Mouse (Mus musculus): ENCODE results near the gene Rnf145. TPM values are rescaled to one million over a fixed set of nuclear protein-coding genes. Genes with fewer than 3 reads are reported as not detected.
"Not testable (repeated sequence)": the region's sequence is repeated elsewhere in the genome, so short reads cannot be mapped to it uniquely, and the experiment has no call there.

Rnf145 gene
- polyA plus RNA-seq, 1 experiment from 2014 or later = 30.5 TPM

DNA sequence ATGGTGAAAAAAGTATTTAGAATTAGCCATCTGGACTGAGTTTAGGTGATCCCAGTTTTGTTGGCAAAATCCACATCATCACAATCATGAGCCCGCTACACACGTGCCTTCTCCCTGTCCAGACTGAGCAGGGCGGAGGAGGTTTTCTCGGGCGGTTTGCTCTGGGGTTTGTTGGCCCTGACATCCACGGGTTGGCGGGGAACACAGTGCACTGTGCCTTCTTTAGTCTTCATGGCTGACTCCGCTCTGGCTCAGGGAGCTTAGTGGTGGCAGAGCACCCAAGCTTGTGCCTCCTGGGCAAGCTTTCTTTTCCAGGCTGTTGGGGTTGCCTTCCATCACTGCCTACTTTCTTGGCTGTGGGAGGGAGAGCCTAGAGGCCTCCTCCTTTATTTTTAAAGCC lies 41.6 kb downstream of the Rnf145 start:
- no peaks in the 10 kb centered on the region for H3K4me1 ChIP-seq (replicated peaks; ENCODE audit: control insufficient read depth, insufficient read depth)
- 86% methylated on average over 8 of the region's 8 CpGs for WGBS
- H3K27me3 ChIP-seq (ENCODE audit: control insufficient read depth, insufficient read depth, low read length) = no peaks in the 10 kb centered on the region
- ATAC-seq (ENCODE audit: low FRiP score, low TSS enrichment) (no peak), DNase-seq (ENCODE audit: low spot score) (no peak)
- no peak overlapping the region for H3K27ac ChIP-seq (replicated peaks)
- TF ChIP-seq CTCF (IDR thresholded peaks at IDR 0.05; ENCODE audit: low read depth) = no peak
- TF ChIP-seq EP300 (optimal IDR thresholded peaks at IDR 0.05) = no peak
- no peak overlapping the region for H3K4me3 ChIP-seq (ENCODE audit: low read depth, low read length)
- H3K9ac ChIP-seq (ENCODE audit: low read length) = no peak overlapping the region
- H3K36me3 ChIP-seq (ENCODE audit: control insufficient read depth, insufficient read depth, low read length) = peaks cover 34% of the 10 kb centered on the region
- H3K4me2 ChIP-seq (replicated peaks; ENCODE audit: low read depth) = no peak overlapping the region
- no peaks in the 10 kb centered on the region for H3K9me3 ChIP-seq (ENCODE audit: control insufficient read depth, low read length)

DNA sequence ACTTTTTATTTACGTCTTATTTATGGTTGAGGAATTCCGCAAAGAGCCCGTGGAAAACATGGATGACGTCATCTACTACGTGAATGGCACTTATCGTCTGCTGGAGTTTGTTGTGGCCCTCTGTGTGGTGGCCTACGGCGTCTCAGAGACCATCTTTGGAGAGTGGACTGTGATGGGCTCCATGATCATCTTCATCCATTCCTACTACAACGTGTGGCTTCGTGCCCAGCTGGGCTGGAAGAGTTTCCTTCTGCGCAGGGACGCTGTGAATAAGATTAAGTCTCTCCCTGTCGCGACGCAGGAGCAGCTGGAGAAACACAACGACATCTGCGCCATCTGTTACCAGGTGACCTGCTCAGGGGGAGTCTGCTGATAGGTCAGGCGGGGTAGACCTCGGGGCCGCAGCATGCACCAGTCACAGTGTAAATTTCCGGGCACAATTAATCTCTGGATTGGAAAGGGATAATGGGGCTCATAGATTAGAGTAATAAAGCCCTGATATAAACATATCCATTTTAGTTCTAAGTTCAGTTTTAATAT lies 42.8 kb downstream of the Rnf145 start:
- Histone ChIP-seq H3K36me3 (ENCODE audit: control insufficient read depth, insufficient read depth, low read length) (peaks cover 34% of the 10 kb centered on the region), H3K9ac (ENCODE audit: low read length) (no peak overlapping the region), H3K4me1 (replicated peaks; ENCODE audit: control insufficient read depth, insufficient read depth) (no peaks in the 10 kb centered on the region), H3K4me3 (ENCODE audit: low read depth, low read length) (no peak overlapping the region), H3K4me2 (replicated peaks; ENCODE audit: low read depth) (no peak overlapping the region), H3K9me3 (ENCODE audit: control insufficient read depth, low read length) (no peaks in the 10 kb centered on the region), H3K27ac (replicated peaks) (no peak overlapping the region), H3K27me3 (ENCODE audit: control insufficient read depth, insufficient read depth, low read length) (no peaks in the 10 kb centered on the region)
- DNase-seq (ENCODE audit: low spot score) (no peak), ATAC-seq (ENCODE audit: low FRiP score, low TSS enrichment) (no peak)
- 79% methylated on average over 21 of the region's 21 CpGs for WGBS
- TF ChIP-seq EP300 (optimal IDR thresholded peaks at IDR 0.05) = no peak
- TF ChIP-seq CTCF (IDR thresholded peaks at IDR 0.05; ENCODE audit: low read depth) = no peak

DNA sequence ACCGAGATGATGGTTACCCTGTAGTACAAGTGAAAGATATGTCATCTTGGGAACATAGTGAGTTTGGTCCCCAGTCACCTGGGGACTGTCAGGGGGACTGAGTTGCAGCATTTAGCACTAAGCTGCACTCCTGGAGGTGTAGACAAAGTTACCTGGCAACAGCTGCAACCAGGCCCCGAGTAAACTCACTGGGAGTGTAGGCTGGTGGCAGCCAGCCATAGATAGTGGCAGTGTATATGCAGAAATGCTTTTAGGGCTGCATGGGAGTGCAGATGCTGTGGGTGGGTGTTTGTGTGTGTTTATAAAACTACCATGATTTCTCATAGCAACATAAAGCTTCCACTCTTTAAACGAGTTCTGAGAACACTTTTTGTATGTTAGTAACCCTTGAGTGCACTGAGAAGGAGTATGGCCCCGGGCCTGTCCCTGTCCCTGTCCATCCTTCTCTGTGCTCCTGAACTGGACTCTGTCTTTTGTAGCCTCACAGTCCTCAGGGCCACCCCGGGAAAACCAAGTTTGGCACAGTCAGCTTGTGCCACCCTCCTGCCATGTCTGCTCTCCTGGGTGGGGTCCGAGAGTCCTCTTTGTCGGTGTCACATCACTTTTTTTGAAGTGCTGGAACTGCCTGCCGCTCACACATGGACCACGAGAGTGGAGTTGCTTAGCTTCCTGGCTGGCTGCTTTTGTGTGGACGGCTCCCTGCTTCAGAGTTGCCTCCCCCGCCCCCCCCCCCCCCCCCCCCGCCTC lies 43.8 kb downstream of the Rnf145 start:
- DNase-seq (ENCODE audit: low spot score) = no peak
- Histone ChIP-seq H3K27me3 (ENCODE audit: control insufficient read depth, insufficient read depth, low read length) (no peaks in the 10 kb centered on the region), H3K9ac (ENCODE audit: low read length) (no peak overlapping the region), H3K27ac (replicated peaks) (no peak overlapping the region; the same call in 1 of the 2 replicates), H3K4me2 (replicated peaks; ENCODE audit: low read depth) (no peak overlapping the region), H3K36me3 (ENCODE audit: control insufficient read depth, insufficient read depth, low read length) (peaks cover 28% of the 10 kb centered on the region), H3K4me3 (ENCODE audit: low read depth, low read length) (no peak overlapping the region), H3K4me1 (replicated peaks; ENCODE audit: control insufficient read depth, insufficient read depth) (no peaks in the 10 kb centered on the region), H3K9me3 (ENCODE audit: control insufficient read depth, low read length) (no peaks in the 10 kb centered on the region)
- 59% methylated on average over 10 of the region's 12 CpGs for WGBS
- 0 out of 2 replicates have a peak, but pooled peaks have one; percentile 8 for ATAC-seq (ENCODE audit: low FRiP score, low TSS enrichment)
- TF ChIP-seq EP300 (optimal IDR thresholded peaks at IDR 0.05) (no peak), CTCF (IDR thresholded peaks at IDR 0.05; ENCODE audit: low read depth) (no peak)

DNA sequence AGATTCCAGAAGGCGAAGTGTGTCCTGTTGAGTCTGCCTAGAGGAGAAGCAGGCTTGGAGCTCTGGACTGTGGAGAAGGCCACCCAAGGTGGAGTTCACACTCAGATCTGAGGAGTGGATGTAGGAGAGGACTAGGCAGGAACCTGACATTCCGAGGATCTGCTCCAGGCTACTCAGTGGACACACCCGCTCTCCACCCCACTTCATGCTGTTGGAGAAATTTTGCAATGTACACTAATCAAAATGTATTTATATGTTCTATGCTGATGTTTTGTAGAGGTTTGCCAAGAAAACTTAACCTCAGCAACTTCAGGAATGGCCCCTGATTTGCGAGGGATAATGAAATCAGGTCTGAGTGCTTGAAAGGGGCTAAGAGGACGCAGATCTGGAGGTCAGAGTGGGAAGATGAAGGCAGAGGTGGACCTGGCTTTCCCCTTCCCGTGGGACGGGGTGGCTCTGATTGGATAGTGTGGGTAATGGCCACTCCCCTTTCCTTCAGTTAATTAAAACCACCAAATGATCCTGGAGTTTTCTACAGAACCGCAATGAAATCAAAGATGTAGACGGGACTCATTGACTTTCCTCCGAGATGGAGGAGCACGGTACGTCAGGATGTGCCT lies 45.6 kb downstream of the Rnf145 start:
- no peak overlapping the region for H3K4me2 ChIP-seq (replicated peaks; ENCODE audit: low read depth)
- no peak overlapping the region for H3K9ac ChIP-seq (ENCODE audit: low read length)
- peaks cover 27% of the 10 kb centered on the region for H3K36me3 ChIP-seq (ENCODE audit: control insufficient read depth, insufficient read depth, low read length)
- no peaks in the 10 kb centered on the region for H3K4me1 ChIP-seq (replicated peaks; ENCODE audit: control insufficient read depth, insufficient read depth)
- WGBS = 86% methylated on average over 12 of the region's 12 CpGs
- H3K27me3 ChIP-seq (ENCODE audit: control insufficient read depth, insufficient read depth, low read length) = no peaks in the 10 kb centered on the region
- no peaks in the 10 kb centered on the region for H3K9me3 ChIP-seq (ENCODE audit: control insufficient read depth, low read length)
- DNase-seq (ENCODE audit: low spot score) = no peak
- ATAC-seq (ENCODE audit: low FRiP score, low TSS enrichment) = no peak
- H3K4me3 ChIP-seq (ENCODE audit: low read depth, low read length) = no peak overlapping the region
- H3K27ac ChIP-seq (replicated peaks) = no peak overlapping the region
- TF ChIP-seq CTCF (IDR thresholded peaks at IDR 0.05; ENCODE audit: low read depth) (no peak), EP300 (optimal IDR thresholded peaks at IDR 0.05) (no peak)

DNA sequence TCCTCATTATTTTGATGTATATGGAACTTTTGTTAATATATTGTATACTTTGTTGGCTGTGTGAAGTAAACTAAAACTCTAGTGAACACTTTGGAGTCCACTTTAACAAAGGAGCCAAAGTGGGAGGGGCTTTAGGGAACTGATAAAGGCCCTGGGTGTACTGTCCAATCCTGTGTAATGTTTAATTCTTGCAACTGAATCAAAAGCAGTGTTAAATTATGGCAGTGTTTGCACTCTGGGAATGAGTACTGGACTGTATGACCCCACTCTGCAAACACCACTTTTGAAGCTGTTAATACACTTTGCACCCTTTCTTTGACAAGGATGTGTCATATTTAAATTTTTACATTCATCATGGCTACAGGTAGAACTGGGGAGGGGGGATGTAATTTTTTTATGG lies 46.2 kb downstream of the Rnf145 start:
- peaks cover 24% of the 10 kb centered on the region for H3K36me3 ChIP-seq (ENCODE audit: control insufficient read depth, insufficient read depth, low read length)

DNA sequence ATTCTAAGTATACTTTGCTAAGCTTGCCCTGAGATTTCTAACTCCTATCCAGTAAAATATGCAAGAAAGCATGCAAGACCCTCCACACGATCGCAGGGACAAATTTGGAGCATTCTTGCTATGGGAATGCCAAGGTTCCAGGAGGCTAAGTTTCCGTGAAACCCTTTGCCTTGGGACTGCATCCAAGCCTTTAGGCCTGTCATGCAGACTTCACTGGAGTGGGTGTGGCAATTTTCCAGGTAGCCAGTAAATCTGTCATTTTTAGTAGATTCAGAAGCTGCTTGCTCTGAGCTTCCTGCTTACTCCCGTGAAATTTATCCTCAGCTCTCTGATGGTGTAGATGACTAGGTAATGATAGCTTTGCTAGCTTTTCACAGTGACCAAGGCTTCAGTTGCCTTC lies 51.6 kb downstream of the Rnf145 start:
- H3K4me1 ChIP-seq (replicated peaks; ENCODE audit: control insufficient read depth, insufficient read depth); H3K4me3 ChIP-seq (ENCODE audit: low read depth, low read length); H3K4me2 ChIP-seq (replicated peaks; ENCODE audit: low read depth); H3K27me3 ChIP-seq (ENCODE audit: control insufficient read depth, insufficient read depth, low read length); ATAC-seq (ENCODE audit: low FRiP score, low TSS enrichment); H3K9ac ChIP-seq (ENCODE audit: low read length); DNase-seq (ENCODE audit: low spot score); H3K9me3 ChIP-seq (ENCODE audit: control insufficient read depth, low read length); H3K27ac ChIP-seq (replicated peaks); H3K36me3 ChIP-seq (ENCODE audit: control insufficient read depth, insufficient read depth, low read length): not testable (repeated sequence)
- WGBS = 74% methylated on average over 4 of the region's 4 CpGs

More for the DNA sequence above, 46.2 kb downstream of the Rnf145 start:
- Histone ChIP-seq H3K27ac (replicated peaks) (no peak overlapping the region), H3K9me3 (ENCODE audit: control insufficient read depth, low read length) (no peaks in the 10 kb centered on the region), H3K9ac (ENCODE audit: low read length) (no peak overlapping the region), H3K4me3 (ENCODE audit: low read depth, low read length) (no peak overlapping the region), H3K4me2 (replicated peaks; ENCODE audit: low read depth) (no peak overlapping the region), H3K4me1 (replicated peaks; ENCODE audit: control insufficient read depth, insufficient read depth) (no peaks in the 10 kb centered on the region), H3K27me3 (ENCODE audit: control insufficient read depth, insufficient read depth, low read length) (no peaks in the 10 kb centered on the region)
- no peak for TF ChIP-seq CTCF (IDR thresholded peaks at IDR 0.05; ENCODE audit: low read depth)
- ATAC-seq (ENCODE audit: low FRiP score, low TSS enrichment) (peak; percentile 51; the same call in 1 of the 2 replicates), DNase-seq (ENCODE audit: low spot score) (no peak)
